Mouse (Mus musculus) ES-Bruce4 (cell line): ENCODE measurements around the gene Rnf181.

Experiments used
- CTCF ChIP-seq: IDR thresholded peaks from one replicate; pipeline ENCODE4 v1.8.1; 2011; ENCODE audit warnings: low read depth, low read length
- EP300 ChIP-seq: IDR thresholded peaks from 2 replicates; pipeline ENCODE4 v1.6.1; 2011; ENCODE audit warnings: low read depth, low read length; ENCODE audit not compliant: insufficient read depth
- POLR2A ChIP-seq: IDR thresholded peaks from one replicate; pipeline ENCODE4 v1.8.1; 2011; ENCODE audit warnings: low read length; ENCODE audit not compliant: insufficient read depth

DNA sequence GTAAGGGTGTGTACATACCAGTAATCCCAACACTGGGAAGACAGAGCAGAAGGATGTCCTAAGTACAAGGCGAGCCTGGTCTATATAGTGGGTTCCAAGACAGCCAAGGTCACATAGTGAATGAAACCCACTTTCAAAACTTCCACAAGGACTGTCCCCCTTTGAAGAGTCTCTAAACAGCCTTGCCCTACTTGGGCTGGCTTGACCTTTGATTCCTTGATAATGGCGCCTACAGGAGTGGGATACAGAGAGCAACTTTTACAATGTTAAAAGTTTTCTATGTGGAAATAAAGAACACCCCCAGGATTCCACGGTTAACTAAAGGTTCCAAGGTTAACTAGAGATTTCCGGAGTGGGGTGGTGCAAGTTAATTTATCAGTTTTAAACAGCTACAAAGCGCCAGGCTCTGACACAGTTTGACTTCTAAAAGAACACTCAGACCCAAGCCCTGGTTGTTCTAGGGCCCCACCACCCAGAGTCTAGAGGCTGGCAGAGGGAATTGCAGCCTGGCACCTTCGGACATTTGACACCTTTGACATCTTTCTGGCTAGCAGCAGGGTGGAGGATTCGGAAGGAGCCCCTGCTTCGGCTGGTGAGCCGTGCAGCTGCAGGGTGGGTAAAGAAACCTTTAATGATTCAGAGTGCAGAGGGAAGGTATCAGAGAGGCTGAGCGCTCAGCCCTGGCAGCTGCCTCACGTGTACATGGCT is 6.7 kb downstream of the Rnf181 start:
- TF ChIP-seq EP300 = no peak
- no peak for TF ChIP-seq CTCF
- TF ChIP-seq POLR2A = no peak
